Mouse (Mus musculus): ENCODE measurements at regions not wholly inside any gene's neighbourhood (a gene's known extent, or its start where the extent isn't known, plus 50 kb on each side); places are given as distances from the start of the nearest gene placed in this dataset.

DNA sequence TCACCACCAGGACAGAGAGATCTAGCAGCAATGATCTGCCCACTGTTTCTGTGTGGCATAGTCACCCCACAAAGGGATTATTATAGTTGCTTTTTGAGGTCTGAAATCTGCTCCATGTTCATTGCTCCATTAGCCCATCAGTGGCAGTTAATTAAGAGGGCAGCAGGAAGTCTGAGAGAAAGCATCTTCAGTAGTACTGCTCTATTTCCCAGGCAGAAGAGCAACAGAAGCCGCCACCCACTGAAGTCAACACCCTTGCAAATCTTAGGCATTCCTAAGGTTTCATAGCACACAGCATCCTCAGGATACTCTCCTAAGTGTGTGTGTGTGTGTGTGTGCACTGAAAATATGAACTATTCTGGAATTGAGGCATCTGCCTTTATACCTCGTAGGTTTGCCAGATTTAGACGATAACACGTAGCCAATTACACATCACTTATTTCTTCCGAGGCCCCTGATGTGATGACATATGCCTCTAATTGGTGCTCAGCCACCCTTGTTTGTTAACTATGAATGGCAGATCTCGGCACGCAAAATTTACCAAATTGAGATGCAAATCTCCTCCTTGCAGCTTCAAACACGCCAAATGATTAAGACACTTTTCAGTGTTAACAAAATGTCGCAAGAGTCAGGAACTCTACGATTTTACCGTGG, 161.0 kb upstream of the Lyplal1 start:
- ATAC-seq (peak; percentile 66; the same call in 1 of the 2 replicates), DNase-seq (peak; percentile 58)
- H3K9ac ChIP-seq: peak overlapping the region; percentile 41

DNA sequence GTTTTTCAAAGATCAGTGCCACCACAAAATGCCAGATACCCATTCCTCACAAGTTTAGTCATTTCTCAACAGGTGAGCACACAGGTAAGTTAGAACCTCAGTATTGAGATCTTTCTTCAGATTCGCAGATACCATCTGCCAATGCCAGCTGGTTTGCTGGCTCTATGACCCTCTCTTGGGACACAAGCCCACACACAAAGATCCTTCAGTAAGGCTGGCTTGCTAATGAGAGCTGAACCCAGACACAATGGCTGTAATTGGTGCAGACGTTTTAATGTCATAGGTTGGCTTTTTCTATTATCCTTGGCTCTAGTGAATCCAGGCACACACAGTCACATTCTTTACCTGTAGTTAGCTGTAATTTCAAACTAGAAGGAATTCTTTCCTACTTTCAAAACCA, 154.3 kb upstream of the Lyplal1 start:
- Histone ChIP-seq H3K27ac (ENCODE audit: low read depth, low read length) (no peak overlapping the region), H3K4me2 (ENCODE audit: low read depth) (no peak overlapping the region), H3K4me3 (ENCODE audit: low read depth, low read length) (no peak overlapping the region), H3K9me3 (ENCODE audit: low read length) (no peaks in the 10 kb centered on the region), H3K4me1 (ENCODE audit: insufficient read depth) (no peaks in the 10 kb centered on the region), H3K27me3 (ENCODE audit: insufficient read depth, low read length) (no peaks in the 10 kb centered on the region), H3K36me3 (ENCODE audit: insufficient read depth) (no peaks in the 10 kb centered on the region), H3K9ac (no peak overlapping the region)
- no peak for DNase-seq
- no peak for ATAC-seq
- WGBS: 46% methylated on average over 2 of the region's 2 CpGs
- TF ChIP-seq CTCF (IDR thresholded peaks at IDR 0.05; ENCODE audit: low read depth): no peak

More for the DNA sequence above, 161.0 kb upstream of the Lyplal1 start:
- H3K36me3 ChIP-seq (ENCODE audit: insufficient read depth): no peaks in the 10 kb centered on the region
- H3K27ac ChIP-seq (ENCODE audit: low read depth, low read length): peak overlapping the region; percentile 21; the same call in 1 of the 2 replicates
- H3K4me2 ChIP-seq (ENCODE audit: low read depth): peak overlapping the region; percentile 47
- peaks cover 6% of the 10 kb centered on the region; the same call in 1 of the 2 replicates for H3K4me1 ChIP-seq (ENCODE audit: insufficient read depth)
- WGBS: 14% methylated on average over 11 of the region's 11 CpGs
- H3K9me3 ChIP-seq (ENCODE audit: low read length): no peaks in the 10 kb centered on the region
- H3K27me3 ChIP-seq (ENCODE audit: insufficient read depth, low read length): no peaks in the 10 kb centered on the region
- peak overlapping the region; percentile 32 for H3K4me3 ChIP-seq (ENCODE audit: low read depth, low read length)
- TF ChIP-seq CTCF (IDR thresholded peaks at IDR 0.05; ENCODE audit: low read depth): no peak

GRCm38 (mm10) chr1:186267317-186267716, 150.2 kb upstream of the Lyplal1 start:
- Histone ChIP-seq H3K27ac (ENCODE audit: low read depth, low read length) (no peak overlapping the region), H3K9ac (no peak overlapping the region), H3K27me3 (ENCODE audit: insufficient read depth, low read length) (no peaks in the 10 kb centered on the region), H3K4me1 (ENCODE audit: insufficient read depth) (no peaks in the 10 kb centered on the region), H3K4me3 (ENCODE audit: low read depth, low read length) (no peak overlapping the region), H3K36me3 (ENCODE audit: insufficient read depth) (no peaks in the 10 kb centered on the region), H3K9me3 (ENCODE audit: low read length) (no peaks in the 10 kb centered on the region), H3K4me2 (ENCODE audit: low read depth) (no peak overlapping the region)
- no peak for DNase-seq
- 38% methylated on average over 2 of the region's 2 CpGs for WGBS
- no peak for TF ChIP-seq CTCF (IDR thresholded peaks at IDR 0.05; ENCODE audit: low read depth)
- ATAC-seq: no peak

- Histone ChIP-seq H3K9ac (no peak overlapping the region), H3K27me3 (ENCODE audit: insufficient read depth, low read length) (no peaks in the 10 kb centered on the region), H3K4me2 (ENCODE audit: low read depth) (no peak overlapping the region), H3K4me3 (ENCODE audit: low read depth, low read length) (no peak overlapping the region), H3K27ac (ENCODE audit: low read depth, low read length) (no peak overlapping the region), H3K4me1 (ENCODE audit: insufficient read depth) (no peaks in the 10 kb centered on the region), H3K9me3 (ENCODE audit: low read length) (no peaks in the 10 kb centered on the region), H3K36me3 (ENCODE audit: insufficient read depth) (no peaks in the 10 kb centered on the region)
- TF ChIP-seq CTCF (IDR thresholded peaks at IDR 0.05; ENCODE audit: low read depth): no peak
- DNase-seq (peak; percentile 56), ATAC-seq (no peak)
- 13% methylated on average over 3 of the region's 3 CpGs for WGBS
Observed at GRCm38 (mm10) chr1:186264639-186265038, 147.5 kb upstream of the Lyplal1 start.

GRCm38 (mm10) chr1:186263955-186264354, 146.8 kb upstream of the Lyplal1 start:
- no peak for TF ChIP-seq CTCF (IDR thresholded peaks at IDR 0.05; ENCODE audit: low read depth)
- WGBS: 74% methylated on average over 7 of the region's 7 CpGs
- Histone ChIP-seq H3K27ac (ENCODE audit: low read depth, low read length) (no peak overlapping the region), H3K4me2 (ENCODE audit: low read depth) (no peak overlapping the region), H3K36me3 (ENCODE audit: insufficient read depth) (no peaks in the 10 kb centered on the region), H3K9me3 (ENCODE audit: low read length) (no peaks in the 10 kb centered on the region), H3K9ac (no peak overlapping the region), H3K4me1 (ENCODE audit: insufficient read depth) (no peaks in the 10 kb centered on the region), H3K27me3 (ENCODE audit: insufficient read depth, low read length) (no peaks in the 10 kb centered on the region), H3K4me3 (ENCODE audit: low read depth, low read length) (no peak overlapping the region)
- DNase-seq (no peak), ATAC-seq (no peak)

DNA sequence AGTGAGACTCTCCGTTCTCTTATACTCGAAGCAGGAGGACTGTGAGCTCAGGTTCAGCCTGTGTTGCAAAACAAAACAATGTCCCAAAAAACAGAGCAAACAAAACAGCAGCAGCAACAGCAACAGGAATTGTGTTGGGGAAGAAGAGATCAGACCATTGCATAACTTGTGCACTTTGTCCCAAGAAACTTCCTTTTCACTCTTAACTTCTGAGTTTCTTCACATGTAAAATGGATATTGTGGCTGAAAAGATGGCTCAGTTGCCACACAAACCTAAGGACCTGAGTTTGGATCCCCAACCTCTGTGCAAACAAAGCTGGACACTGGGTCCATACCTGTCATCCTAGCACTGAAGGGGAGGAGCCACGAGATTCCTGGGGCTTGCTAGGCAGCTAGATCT, 146.1 kb upstream of the Lyplal1 start:
- H3K9ac ChIP-seq: no peak overlapping the region
- no peak overlapping the region for H3K4me2 ChIP-seq (ENCODE audit: low read depth)
- no peaks in the 10 kb centered on the region for H3K9me3 ChIP-seq (ENCODE audit: low read length)
- ATAC-seq (no peak), DNase-seq (no peak)
- H3K27ac ChIP-seq (ENCODE audit: low read depth, low read length): no peak overlapping the region
- H3K27me3 ChIP-seq (ENCODE audit: insufficient read depth, low read length): no peaks in the 10 kb centered on the region
- no peaks in the 10 kb centered on the region for H3K36me3 ChIP-seq (ENCODE audit: insufficient read depth)
- H3K4me3 ChIP-seq (ENCODE audit: low read depth, low read length): no peak overlapping the region
- no peak for TF ChIP-seq CTCF (IDR thresholded peaks at IDR 0.05; ENCODE audit: low read depth)
- 80% methylated on average over 3 of the region's 3 CpGs for WGBS
- H3K4me1 ChIP-seq (ENCODE audit: insufficient read depth): no peaks in the 10 kb centered on the region

GRCm38 (mm10) chr1:186262040-186262439, 144.9 kb upstream of the Lyplal1 start:
- 85% methylated on average over 6 of the region's 6 CpGs for WGBS
- no peak overlapping the region for H3K4me2 ChIP-seq (ENCODE audit: low read depth)
- no peaks in the 10 kb centered on the region for H3K9me3 ChIP-seq (ENCODE audit: low read length)
- ATAC-seq (no peak), DNase-seq (no peak)
- no peak overlapping the region for H3K9ac ChIP-seq
- H3K36me3 ChIP-seq (ENCODE audit: insufficient read depth): no peaks in the 10 kb centered on the region
- H3K4me1 ChIP-seq (ENCODE audit: insufficient read depth): no peaks in the 10 kb centered on the region
- TF ChIP-seq CTCF (IDR thresholded peaks at IDR 0.05; ENCODE audit: low read depth): no peak
- no peak overlapping the region for H3K4me3 ChIP-seq (ENCODE audit: low read depth, low read length)
- no peaks in the 10 kb centered on the region for H3K27me3 ChIP-seq (ENCODE audit: insufficient read depth, low read length)
- no peak overlapping the region for H3K27ac ChIP-seq (ENCODE audit: low read depth, low read length)
